1 mouse cellular context compared by ENCODE assay signal in genomic region chr11:44519950-44520761, GRCm38 (mm10).
TF ChIP-seq lines count a peak whose summit lies in the region.

No protein-coding gene starts in this region.

TF ChIP-seq in MEL, 35 proteins besides CTCF, POLR2A, EP300 and RAD21 (continued from another document):
- TF ChIP-seq NELFE (IDR thresholded peaks at IDR 0.05; ENCODE audit: low read depth, low read length): peak; percentile 71
